Mouse (Mus musculus) 3134 (cell line): ENCODE measurements at regions not wholly inside any gene's neighbourhood (a gene's known extent, or its start where the extent isn't known, plus 50 kb on each side); places are given as distances from the start of the nearest gene placed in this dataset.

ENCODE experiments used
- DNase-seq: peaks from one replicate; pipeline ENCODE4 v3.0.0-alpha.2; 2011; ENCODE audit warnings: low spot score; ENCODE audit not compliant: insufficient read length; ENCODE audit errors: extremely low read depth

DNA sequence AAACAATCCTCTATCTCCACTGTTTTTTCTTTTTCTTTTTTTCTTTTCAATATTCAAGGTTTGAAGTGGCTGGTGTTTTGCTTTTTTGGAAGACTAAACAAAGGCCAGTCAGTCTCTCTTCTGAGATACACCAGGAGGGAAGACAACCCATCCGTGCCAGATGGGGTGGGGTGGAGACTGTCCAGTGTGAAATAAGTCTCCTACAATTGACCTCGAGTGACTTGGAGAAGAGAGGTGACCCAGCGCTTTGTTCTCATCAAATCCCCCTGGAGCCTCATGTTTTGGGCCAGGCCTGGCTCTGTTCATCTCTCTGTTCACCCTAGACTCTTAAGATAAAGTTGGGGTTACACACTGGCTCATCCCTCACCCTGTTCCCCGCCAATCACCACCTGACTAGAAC lies 169.2 kb upstream of the Tbca start:
- DNase-seq: no peak

- no peak for DNase-seq
These were observed 158.7 kb upstream of the Tbca start for GRCm38 (mm10) chr13:94630055-94630454.

GRCm38 (mm10) chr13:94630685-94631084 lies 158.0 kb upstream of the Tbca start:
- no peak for DNase-seq

GRCm38 (mm10) chr13:94632730-94633129 lies 156.0 kb upstream of the Tbca start:
- no peak for DNase-seq

- no peak for DNase-seq
These were observed 148.4 kb upstream of the Tbca start for GRCm38 (mm10) chr13:94640336-94640735.

DNA sequence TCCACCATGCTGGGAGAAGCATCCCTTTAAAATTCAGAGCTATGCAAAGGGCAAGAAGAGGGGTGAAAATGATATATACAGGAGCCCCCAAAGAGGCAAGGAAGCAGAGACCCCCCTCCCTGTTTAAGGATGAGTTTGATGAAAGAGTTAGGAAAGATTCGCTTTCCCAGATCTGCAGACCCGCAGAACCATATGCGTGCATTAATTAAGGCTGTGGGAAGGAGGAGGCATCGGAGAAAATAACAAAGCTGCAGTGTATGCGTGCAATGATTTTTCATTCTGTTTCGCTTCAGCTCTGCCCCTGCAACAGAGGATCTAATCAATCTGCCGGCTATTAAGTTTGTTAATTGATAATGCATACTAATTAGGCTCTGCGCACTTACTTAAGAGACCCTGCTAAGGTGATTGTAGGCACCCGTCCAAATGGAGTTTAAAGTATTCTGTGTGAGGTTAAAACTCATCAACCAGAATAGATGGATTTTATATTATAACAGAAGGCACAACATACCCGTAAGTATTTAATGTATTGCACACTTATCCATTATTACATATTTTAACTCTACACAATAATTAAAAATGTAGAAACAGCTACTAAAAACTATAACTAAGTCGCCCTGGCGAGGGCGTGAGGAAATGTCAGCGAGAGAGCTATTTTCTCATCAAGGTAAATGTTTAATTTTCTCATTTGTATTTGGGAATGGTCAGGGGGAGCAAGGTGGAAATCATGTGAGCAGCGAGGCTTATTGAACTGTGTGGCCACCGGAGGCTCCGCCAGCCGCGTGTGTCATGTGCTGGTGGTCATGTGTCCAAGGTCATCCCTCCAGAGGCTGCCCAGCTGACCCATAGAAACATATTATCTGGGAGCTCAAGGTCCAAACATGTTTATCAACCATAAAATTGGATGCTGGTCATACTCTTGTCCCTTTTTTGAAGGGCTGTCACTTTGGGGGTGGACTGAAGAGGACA lies 143.2 kb upstream of the Tbca start:
- no peak for DNase-seq

GRCm38 (mm10) chr13:94646326-94646725 lies 142.4 kb upstream of the Tbca start:
- DNase-seq: no peak

DNA sequence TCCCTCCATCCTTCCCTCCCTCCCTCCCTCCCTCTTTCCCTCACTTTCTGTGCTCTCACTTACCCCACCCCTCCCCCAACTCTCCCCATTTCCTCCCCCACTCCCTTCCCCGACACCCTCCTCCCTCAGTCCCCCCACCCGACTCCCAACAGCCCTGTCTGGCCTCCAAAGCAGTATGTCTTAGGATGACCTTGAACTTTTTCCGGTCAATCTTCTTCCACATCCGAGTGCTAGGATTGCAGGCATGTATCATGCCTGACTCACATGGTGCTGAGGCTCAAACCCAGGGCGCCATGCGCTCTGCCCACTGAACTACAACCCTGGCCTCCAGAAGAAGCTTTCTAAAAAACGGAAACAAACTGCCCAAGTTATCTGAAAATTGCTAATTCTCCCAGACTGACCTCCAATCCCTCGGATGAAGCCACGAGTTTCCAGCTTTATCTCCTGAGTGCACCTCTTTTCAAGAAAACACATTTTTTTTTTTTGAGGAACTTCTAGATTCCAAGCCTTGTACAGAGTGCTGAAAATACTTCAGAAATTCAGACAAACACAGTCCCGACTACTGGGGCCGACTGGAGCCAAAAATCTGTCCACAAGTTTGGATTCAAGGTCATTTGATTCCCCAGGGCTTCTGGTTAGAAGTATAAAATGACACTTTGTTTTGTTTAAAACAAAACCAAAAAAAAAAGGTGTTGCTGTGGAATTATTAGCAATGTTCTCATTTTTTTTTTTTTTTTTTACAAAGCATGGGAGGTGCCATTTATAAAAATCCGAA lies 141.7 kb upstream of the Tbca start:
- DNase-seq: no peak

GRCm38 (mm10) chr13:94647566-94647965 lies 141.1 kb upstream of the Tbca start:
- DNase-seq: no peak

- no peak for DNase-seq
These were observed 137.8 kb upstream of the Tbca start for GRCm38 (mm10) chr13:94650951-94651350.

DNA sequence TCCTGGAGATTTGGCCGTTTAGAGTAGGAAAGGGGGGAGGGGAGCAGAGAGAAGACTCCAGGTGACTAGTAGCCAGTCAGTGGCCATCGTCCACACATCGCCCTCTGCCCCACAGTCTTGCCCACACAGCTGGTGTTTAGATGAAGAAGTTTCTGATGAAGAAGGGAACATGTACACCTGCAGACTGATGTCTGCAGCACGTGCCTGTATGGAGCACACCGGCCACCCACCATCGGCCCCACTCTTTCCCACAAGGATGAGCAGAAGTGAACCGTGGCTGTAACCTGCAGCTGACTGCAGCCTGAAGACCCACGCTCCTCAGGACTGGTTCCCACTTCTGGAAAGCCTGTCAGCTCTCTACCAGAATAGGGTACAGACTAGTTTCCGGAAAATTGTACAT lies 121.1 kb upstream of the Tbca start:
- DNase-seq: no peak

DNA sequence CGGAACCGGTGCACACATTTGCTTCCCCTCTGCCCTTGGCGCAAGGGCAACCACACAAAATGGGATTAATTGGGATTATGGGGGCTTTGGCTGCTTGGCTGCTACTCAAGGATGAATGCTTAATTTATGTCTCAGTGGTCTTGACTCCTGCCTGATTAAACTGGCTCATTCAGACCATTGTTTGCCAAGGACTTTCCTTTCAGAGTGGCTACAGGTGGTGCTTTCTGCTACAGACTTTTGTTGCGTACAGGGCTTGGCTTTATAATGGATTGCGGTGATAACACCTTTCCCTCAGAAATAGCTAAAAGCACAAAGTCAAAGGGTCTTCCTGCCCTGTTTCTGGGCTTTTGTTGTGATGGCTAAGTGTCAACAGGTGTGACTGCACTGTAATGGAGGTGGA lies 120.4 kb upstream of the Tbca start:
- DNase-seq: no peak

GRCm38 (mm10) chr13:94669106-94669683 lies 119.5 kb upstream of the Tbca start:
- DNase-seq: no peak

DNA sequence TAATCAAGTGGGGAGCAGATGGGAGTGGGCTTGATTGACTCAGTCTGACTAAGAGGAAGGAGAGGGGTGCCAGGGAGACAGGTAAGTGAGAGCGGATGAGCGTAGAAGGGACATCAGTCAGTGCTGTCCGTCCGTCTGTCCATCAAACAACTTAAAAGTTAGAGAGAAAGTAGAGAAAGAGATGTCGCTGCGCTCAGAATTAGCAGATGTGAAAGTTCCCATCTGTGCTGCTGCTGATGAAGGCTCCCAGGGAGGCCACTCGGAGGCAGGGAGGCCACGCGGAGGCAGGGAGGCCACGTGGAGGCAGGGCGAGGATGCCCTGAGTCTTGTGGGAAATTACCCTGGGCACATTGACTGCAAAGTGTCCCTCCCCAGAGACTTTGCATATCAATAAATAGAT lies 118.4 kb upstream of the Tbca start:
- no peak for DNase-seq

DNA sequence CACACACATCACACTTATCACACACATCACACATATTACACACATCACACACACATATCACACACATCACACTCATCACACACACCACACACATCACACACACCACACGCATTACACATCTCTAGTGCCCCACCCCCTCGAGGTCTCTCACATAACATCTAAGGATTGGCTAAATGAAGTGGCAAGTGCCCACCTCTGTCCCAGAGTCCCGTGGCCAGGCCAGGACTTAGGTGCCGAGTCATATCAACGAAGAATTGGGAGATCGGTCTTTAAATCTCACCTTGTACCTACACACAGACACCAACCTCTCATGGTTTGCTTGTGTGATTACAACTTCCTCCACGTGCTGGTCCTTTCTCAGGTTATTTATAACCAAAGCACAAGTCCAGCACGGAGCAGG lies 117.7 kb upstream of the Tbca start:
- DNase-seq: no peak

DNA sequence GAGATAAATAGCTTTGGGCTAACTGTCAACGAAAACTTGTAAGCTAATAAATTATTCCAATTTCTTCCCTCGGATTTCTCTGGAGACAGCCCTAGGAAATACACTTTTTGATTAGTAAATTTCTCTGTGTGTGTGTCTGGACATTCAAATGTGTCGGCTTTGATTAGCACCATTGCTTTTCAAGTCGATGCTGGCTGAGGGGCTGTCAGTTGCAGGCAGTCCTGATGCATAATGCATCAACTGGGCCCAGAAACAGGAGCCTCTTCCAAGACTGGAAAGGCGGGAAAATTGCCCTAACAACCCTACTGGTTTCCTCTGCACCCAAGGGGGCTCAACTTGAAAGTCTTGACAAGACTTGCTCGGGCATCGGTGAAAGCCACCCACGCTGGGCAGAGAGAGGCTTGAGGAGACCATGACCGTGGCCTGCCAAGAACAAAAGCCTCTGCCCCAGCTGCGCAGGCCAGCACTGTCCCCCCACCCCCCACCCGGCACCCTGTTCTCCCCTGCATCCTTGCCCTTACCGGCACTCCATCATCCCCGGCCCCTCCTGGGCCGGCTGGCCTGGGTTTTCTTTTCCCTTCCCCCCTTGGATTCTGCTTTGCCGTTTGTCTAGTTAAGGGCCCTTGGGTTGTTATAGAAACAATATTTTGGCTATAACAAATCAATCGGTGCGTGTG lies 108.1 kb upstream of the Tbca start:
- DNase-seq: no peak

DNA sequence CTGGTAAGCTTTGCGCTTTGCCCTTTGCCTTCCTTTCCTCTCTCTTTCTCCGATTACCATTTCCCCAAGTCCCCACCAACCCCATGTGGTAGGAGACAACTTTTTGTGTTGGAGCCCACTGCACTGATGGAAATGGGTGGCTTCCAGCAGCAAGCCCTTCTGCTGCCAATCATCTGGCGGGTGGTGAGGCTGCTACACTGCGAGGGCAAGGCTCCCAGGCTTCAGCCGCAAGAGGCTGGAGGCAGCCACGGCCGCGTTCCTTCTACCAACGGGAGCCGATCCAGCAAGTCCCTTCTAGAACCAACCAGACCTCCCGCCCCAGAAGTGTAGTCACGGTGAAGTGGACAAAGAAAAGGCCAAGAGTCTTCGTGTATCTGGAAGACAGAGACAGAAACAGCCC lies 107.1 kb upstream of the Tbca start:
- no peak for DNase-seq

DNA sequence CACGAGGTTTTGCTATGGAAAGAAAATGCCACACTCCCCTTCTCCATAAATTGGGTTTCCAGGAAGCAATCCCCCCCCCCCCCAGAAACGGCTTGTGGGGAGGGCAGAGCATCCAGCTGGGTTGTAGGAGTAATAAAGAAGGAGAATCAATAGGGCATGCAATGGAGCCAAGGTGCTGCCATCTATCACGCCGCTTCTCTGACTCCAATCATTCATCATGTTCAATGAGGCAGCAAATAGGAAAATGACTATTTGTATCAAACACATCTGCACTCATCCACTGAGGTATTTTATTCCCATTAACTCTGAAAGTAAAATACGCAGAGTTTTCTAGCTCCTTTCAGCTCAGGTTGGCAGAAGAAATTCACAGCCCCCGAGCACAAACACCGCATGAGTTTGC lies 103.5 kb upstream of the Tbca start:
- no peak for DNase-seq

- DNase-seq: no peak
These were observed 101.4 kb upstream of the Tbca start for GRCm38 (mm10) chr13:94687295-94687694.

DNA sequence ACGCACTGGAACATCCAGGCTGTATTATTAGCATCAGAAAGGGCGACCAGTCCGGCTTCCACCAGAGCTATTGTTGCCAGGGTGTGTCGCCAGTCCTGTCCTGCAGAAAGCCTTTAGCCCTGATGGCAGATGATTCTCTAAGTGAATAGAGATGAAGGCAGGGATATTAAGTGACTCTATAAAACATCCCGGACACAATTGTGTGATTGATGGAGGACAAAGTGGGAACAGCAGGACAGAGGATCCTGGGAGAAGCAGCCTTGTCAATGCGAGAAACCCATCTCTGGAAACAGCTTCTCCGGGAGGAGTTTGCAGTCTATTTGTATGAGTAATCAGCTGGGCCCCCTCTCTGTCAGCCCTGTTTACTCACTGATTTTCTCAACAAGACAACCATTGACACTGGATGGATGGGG lies 82.1 kb upstream of the Tbca start:
- no peak for DNase-seq
